Mouse (Mus musculus): ENCODE measurements at regions not wholly inside any gene's neighbourhood (a gene's known extent, or its start where the extent isn't known, plus 50 kb on each side); places are given as distances from the start of the nearest gene placed in this dataset.

DNA sequence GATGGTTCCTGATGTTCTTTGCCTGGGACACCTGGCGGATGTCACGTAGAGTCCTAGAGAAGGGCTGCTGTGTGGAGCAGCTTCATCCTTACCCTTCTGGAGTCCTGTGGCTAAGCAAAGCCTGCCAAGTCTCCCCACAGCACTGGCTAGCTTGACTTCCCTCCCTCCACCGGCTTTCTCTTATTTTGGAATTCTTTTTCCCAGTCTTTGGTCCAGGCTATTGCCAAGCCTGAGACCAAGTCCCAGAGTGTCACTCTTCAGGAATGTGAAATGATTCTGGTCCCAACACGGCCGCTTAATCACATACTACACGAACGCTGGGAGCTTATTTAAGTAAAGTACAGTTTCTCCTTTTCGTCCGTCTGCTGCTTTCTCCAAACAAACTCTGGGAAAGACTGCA lies 146.4 kb downstream of the Fndc1 start:
- no peaks in the 10 kb centered on the region for H3K4me1 ChIP-seq (replicated peaks)
- no peaks in the 10 kb centered on the region for H3K27me3 ChIP-seq
- no peak overlapping the region for H3K9ac ChIP-seq
- 90% methylated on average over 9 of the region's 9 CpGs for WGBS
- no peaks in the 10 kb centered on the region for H3K36me3 ChIP-seq
- H3K4me2 ChIP-seq: no peak overlapping the region
- H3K9me3 ChIP-seq: no peaks in the 10 kb centered on the region
- H3K4me3 ChIP-seq: no peak overlapping the region
- no peak overlapping the region for H3K27ac ChIP-seq
- no peak for ATAC-seq (ENCODE audit: low FRiP score)

- ATAC-seq (ENCODE audit: low FRiP score): no peak
- Histone ChIP-seq H3K4me1 (replicated peaks) (no peaks in the 10 kb centered on the region), H3K27me3 (no peaks in the 10 kb centered on the region), H3K27ac (no peak overlapping the region), H3K9ac (no peak overlapping the region), H3K4me2 (no peak overlapping the region), H3K9me3 (no peaks in the 10 kb centered on the region), H3K4me3 (no peak overlapping the region), H3K36me3 (no peaks in the 10 kb centered on the region)
Measured at GRCm38 (mm10) chr17:7679786-7680185, 147.3 kb downstream of the Fndc1 start.

GRCm38 (mm10) chr17:7678898-7679297 lies 148.2 kb downstream of the Fndc1 start:
- no peak for ATAC-seq (ENCODE audit: low FRiP score)
- no peaks in the 10 kb centered on the region for H3K4me1 ChIP-seq (replicated peaks)
- no peak overlapping the region for H3K9ac ChIP-seq
- no peak overlapping the region for H3K27ac ChIP-seq
- WGBS: 85% methylated on average over 9 of the region's 9 CpGs
- H3K4me3 ChIP-seq: no peak overlapping the region
- H3K36me3 ChIP-seq: no peaks in the 10 kb centered on the region
- no peak overlapping the region for H3K4me2 ChIP-seq
- H3K9me3 ChIP-seq: no peaks in the 10 kb centered on the region
- no peaks in the 10 kb centered on the region for H3K27me3 ChIP-seq

GRCm38 (mm10) chr17:7677796-7678195 lies 149.3 kb downstream of the Fndc1 start:
- H3K36me3 ChIP-seq: no peaks in the 10 kb centered on the region
- no peak overlapping the region for H3K4me3 ChIP-seq
- no peak overlapping the region for H3K9ac ChIP-seq
- no peak for ATAC-seq (ENCODE audit: low FRiP score)
- 92% methylated on average over 7 of the region's 7 CpGs for WGBS
- H3K27ac ChIP-seq: no peak overlapping the region
- H3K9me3 ChIP-seq: no peaks in the 10 kb centered on the region
- H3K4me1 ChIP-seq (replicated peaks): no peaks in the 10 kb centered on the region
- no peaks in the 10 kb centered on the region for H3K27me3 ChIP-seq
- H3K4me2 ChIP-seq: no peak overlapping the region

- Histone ChIP-seq H3K36me3 (no peaks in the 10 kb centered on the region), H3K9me3 (no peaks in the 10 kb centered on the region), H3K9ac (no peak overlapping the region), H3K4me2 (no peak overlapping the region), H3K27ac (no peak overlapping the region), H3K4me3 (no peak overlapping the region), H3K4me1 (replicated peaks) (no peaks in the 10 kb centered on the region), H3K27me3 (no peaks in the 10 kb centered on the region)
- ATAC-seq (ENCODE audit: low FRiP score): no peak
- WGBS: 82% methylated on average over 8 of the region's 8 CpGs
Measured at GRCm38 (mm10) chr17:7677301-7677700, 149.8 kb downstream of the Fndc1 start.

- Histone ChIP-seq H3K4me3 (no peak overlapping the region), H3K4me2 (no peak overlapping the region), H3K27ac (no peak overlapping the region), H3K9me3 (no peaks in the 10 kb centered on the region), H3K4me1 (replicated peaks) (no peaks in the 10 kb centered on the region), H3K36me3 (no peaks in the 10 kb centered on the region), H3K9ac (no peak overlapping the region), H3K27me3 (no peaks in the 10 kb centered on the region)
- no peak for ATAC-seq (ENCODE audit: low FRiP score)
- 94% methylated on average over 2 of the region's 2 CpGs for WGBS
Measured at GRCm38 (mm10) chr17:7676776-7677175, 150.3 kb downstream of the Fndc1 start.

DNA sequence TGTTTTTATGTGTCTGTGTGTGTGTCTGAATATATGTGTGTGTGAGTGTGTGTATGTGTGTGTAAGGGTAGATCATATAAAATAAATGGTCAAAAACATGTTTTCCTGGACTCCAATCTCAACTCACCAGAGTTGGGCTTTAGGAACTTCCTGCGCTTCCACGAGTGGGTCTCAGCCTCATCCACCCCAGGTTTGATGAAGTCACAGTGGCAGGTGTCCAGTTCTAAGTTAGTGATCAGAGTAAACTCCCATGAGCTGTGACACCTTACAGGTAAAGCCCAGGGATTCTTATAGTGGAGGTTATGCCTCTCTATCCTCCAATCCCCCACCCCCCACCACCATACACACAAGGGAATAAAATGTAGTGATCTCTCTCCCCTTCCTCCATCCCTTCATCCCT lies 152.6 kb downstream of the Fndc1 start:
- Histone ChIP-seq H3K36me3 (no peaks in the 10 kb centered on the region), H3K27me3 (no peaks in the 10 kb centered on the region), H3K4me1 (replicated peaks) (no peaks in the 10 kb centered on the region), H3K9me3 (no peaks in the 10 kb centered on the region), H3K4me2 (no peak overlapping the region), H3K4me3 (no peak overlapping the region), H3K9ac (no peak overlapping the region), H3K27ac (no peak overlapping the region)
- no peak for ATAC-seq (ENCODE audit: low FRiP score)
- 91% methylated on average over 2 of the region's 2 CpGs for WGBS

GRCm38 (mm10) chr17:7667826-7668225 lies 159.3 kb downstream of the Fndc1 start:
- Histone ChIP-seq H3K27me3 (no peaks in the 10 kb centered on the region), H3K9ac (no peak overlapping the region), H3K4me1 (replicated peaks) (0 out of 2 replicates have a peak, but pooled peaks cover 2% of the 10 kb centered on the region), H3K4me2 (no peak overlapping the region), H3K36me3 (no peaks in the 10 kb centered on the region), H3K4me3 (no peak overlapping the region), H3K27ac (no peak overlapping the region), H3K9me3 (no peaks in the 10 kb centered on the region)
- ATAC-seq (ENCODE audit: low FRiP score): no peak
- 72% methylated on average over 3 of the region's 3 CpGs for WGBS

GRCm38 (mm10) chr17:7666781-7667398 lies 160.2 kb downstream of the Fndc1 start:
- H3K9me3 ChIP-seq: no peaks in the 10 kb centered on the region
- H3K36me3 ChIP-seq: no peaks in the 10 kb centered on the region
- H3K9ac ChIP-seq: no peak overlapping the region
- H3K27ac ChIP-seq: no peak overlapping the region
- WGBS: 85% methylated on average over 6 of the region's 6 CpGs
- ATAC-seq (ENCODE audit: low FRiP score): no peak
- H3K4me1 ChIP-seq (replicated peaks): 0 out of 2 replicates have a peak, but pooled peaks cover 2% of the 10 kb centered on the region
- H3K27me3 ChIP-seq: no peaks in the 10 kb centered on the region
- no peak overlapping the region for H3K4me3 ChIP-seq
- H3K4me2 ChIP-seq: no peak overlapping the region

DNA sequence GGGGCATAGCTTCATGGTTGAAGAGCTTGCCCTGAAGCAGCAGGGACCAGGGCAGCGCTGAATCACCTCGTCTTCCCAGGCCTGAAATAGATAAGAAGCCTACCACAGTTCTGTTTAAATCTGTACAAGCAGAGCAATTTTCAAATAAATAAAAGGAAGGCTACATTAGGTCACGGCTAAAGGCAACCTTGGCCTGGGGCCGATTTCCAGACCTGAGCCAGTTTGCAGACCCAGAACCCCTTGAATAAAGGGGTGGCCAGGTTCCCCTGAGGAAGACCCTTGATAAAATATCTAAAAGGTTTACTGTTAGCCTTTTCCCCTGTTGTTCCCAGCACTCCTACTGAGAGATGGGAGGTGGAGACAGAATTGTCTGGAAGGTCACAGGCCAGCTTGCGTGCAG lies 160.9 kb downstream of the Fndc1 start:
- no peak overlapping the region for H3K27ac ChIP-seq
- 0 out of 2 replicates have a peak, but pooled peaks cover 2% of the 10 kb centered on the region for H3K4me1 ChIP-seq (replicated peaks)
- H3K9ac ChIP-seq: no peak overlapping the region
- no peaks in the 10 kb centered on the region for H3K36me3 ChIP-seq
- H3K4me3 ChIP-seq: no peak overlapping the region
- WGBS: 83% methylated on average over 5 of the region's 5 CpGs
- H3K9me3 ChIP-seq: no peaks in the 10 kb centered on the region
- ATAC-seq (ENCODE audit: low FRiP score): no peak
- H3K4me2 ChIP-seq: no peak overlapping the region
- H3K27me3 ChIP-seq: no peaks in the 10 kb centered on the region

- WGBS: 50% methylated on average over 3 of the region's 3 CpGs
- no peak for ATAC-seq (ENCODE audit: low FRiP score)
- no peaks in the 10 kb centered on the region for H3K36me3 ChIP-seq
- no peak overlapping the region for H3K9ac ChIP-seq
- H3K9me3 ChIP-seq: no peaks in the 10 kb centered on the region
- H3K4me3 ChIP-seq: no peak overlapping the region
- no peak overlapping the region for H3K4me2 ChIP-seq
- H3K4me1 ChIP-seq (replicated peaks): 0 out of 2 replicates have a peak, but pooled peaks cover 2% of the 10 kb centered on the region
- no peak overlapping the region for H3K27ac ChIP-seq
- H3K27me3 ChIP-seq: no peaks in the 10 kb centered on the region
Measured at GRCm38 (mm10) chr17:7665686-7666085, 161.4 kb downstream of the Fndc1 start.

DNA sequence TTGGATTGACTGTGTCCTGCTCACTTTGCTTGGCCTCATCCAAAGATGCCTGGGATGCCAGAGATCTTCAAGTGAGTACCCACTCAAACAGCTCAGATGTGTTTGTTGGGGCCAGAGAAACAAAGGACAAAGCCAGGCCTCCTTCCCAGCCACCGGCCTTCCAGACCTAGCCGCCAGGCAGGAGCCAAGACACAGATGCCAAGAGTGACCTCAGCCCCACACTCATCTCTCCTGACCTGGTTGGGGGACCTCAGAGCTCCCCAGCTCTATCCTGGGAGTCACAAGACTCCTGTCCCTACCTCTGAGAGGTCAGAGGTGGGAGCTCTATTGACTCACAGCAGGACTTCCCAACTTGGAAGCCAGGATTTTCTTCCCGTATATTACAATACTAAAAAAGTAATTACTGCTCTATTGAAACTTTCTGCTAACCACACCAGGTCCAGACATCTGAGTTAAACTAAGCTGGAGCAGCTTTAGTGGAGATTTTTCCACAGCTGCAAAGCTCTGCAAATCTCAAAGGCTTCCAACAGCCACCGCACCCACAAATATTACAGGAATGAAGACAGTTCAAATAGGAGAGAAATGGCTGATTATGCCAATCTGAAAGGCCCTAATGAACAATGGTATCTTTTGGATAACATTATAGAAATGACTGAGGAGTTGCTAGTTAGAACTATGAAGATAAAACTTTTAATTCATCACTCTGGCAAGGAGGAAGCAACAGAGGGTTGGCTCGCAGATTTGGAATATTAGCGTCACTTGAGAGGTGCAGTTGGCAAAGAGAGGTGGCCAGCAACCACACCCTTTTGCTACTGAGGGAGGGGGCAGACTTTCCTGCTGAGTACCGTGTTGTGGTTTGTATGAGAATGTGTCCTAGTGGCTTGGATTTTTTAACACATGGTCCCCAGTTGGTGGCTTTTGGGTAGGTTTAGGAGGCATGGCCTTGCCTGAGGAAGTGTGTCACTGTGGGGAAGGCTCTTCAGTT lies 162.9 kb downstream of the Fndc1 start:
- Histone ChIP-seq H3K27me3 (no peaks in the 10 kb centered on the region), H3K4me3 (no peak overlapping the region), H3K9me3 (no peaks in the 10 kb centered on the region), H3K4me2 (no peak overlapping the region), H3K4me1 (replicated peaks) (0 out of 2 replicates have a peak, but pooled peaks cover 2% of the 10 kb centered on the region), H3K27ac (no peak overlapping the region), H3K36me3 (no peaks in the 10 kb centered on the region), H3K9ac (no peak overlapping the region)
- WGBS: 91% methylated on average over 7 of the region's 7 CpGs
- no peak for ATAC-seq (ENCODE audit: low FRiP score)

Data from hindbrain, embryonic 13.5 days (tissue).